Mouse (Mus musculus) heart, postnatal 25 days (tissue): ENCODE measurements around the gene Tas1r3. TPM values are rescaled to one million over a fixed set of nuclear protein-coding genes. Genes with fewer than 3 reads are reported as not detected.

Source experiments
- DNase-seq: peaks from one replicate; pipeline ENCODE4 v3.0.0; 2022; ENCODE audit warnings: low spot score
- intact Hi-C: fragments of 180-260 bp; cut with DNase I; formaldehyde crosslinking; loops from one replicate; pipeline ENCODE4 v1.15.1; 2025
- total RNA-seq, 2 experiments: library from RNA; stranded (reverse); gene quantifications; 2 replicates each; pipeline ENCODE4 v1.2.3; 2021

Gene Tas1r3
- under 1 TPM; 0.14 to 0.26 TPM for total RNA-seq

GRCm38 (mm10) chr4:155863001-155863400 lies at the start of gene Tas1r3:
Tas1r3 (minus strand) TSS chr4:155863362.
- intact Hi-C loops, result no loop called here
- no peak for DNase-seq

DNA sequence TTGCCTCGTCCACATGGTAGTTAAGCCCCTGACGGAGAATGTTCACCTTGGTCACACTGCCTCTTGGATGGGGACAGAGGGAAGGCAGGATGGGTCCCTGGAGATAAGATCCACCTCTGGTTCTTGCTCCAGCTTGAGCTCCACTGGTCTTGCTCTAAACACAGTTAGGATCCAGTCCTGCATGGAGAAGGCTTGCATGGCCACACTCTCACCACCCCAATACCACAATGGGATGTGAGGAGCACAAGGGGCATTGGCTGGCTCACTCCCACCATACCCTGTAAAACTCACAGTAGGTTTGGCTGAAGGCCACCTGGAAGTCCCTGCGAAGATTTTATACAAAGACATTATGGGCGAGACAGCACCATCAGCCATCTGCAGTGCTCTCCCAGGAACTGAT lies 45.6 kb upstream of the Tas1r3 start:
- DNase-seq, result no peak
- intact Hi-C loops, result no loop called here

GRCm38 (mm10) chr4:155908281-155908680 lies 45.1 kb upstream of the Tas1r3 start:
- intact Hi-C loops, result no loop called here
- no peak for DNase-seq

GRCm38 (mm10) chr4:155907003-155907402 lies 43.8 kb upstream of the Tas1r3 start:
- intact Hi-C loops, result no loop called here
- no peak for DNase-seq

DNA sequence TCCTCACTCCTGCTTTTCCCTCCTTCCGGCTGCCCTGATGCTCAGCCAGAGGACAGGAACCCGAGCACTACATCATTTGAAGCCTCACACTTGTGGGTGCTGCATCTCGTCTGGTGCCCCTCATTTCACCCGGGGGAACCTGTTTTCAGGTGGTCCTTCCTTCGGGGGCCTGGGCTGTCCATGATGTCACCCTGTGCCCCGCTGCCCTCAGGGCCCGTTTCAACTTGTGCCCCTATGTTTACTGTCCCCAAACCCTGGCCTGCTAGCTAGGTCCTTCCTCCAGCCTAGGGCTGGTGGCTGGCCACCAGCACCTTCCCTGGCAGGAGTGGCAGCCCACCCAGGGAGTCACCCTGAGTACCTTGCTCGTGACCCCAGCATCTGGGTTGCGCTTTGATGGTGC lies 43.0 kb upstream of the Tas1r3 start:
- no peak for DNase-seq
- intact Hi-C loops, result no loop called here

- intact Hi-C loops, result no loop called here
- no peak for DNase-seq
Observed at GRCm38 (mm10) chr4:155905634-155906033, 42.5 kb upstream of the Tas1r3 start.

DNA sequence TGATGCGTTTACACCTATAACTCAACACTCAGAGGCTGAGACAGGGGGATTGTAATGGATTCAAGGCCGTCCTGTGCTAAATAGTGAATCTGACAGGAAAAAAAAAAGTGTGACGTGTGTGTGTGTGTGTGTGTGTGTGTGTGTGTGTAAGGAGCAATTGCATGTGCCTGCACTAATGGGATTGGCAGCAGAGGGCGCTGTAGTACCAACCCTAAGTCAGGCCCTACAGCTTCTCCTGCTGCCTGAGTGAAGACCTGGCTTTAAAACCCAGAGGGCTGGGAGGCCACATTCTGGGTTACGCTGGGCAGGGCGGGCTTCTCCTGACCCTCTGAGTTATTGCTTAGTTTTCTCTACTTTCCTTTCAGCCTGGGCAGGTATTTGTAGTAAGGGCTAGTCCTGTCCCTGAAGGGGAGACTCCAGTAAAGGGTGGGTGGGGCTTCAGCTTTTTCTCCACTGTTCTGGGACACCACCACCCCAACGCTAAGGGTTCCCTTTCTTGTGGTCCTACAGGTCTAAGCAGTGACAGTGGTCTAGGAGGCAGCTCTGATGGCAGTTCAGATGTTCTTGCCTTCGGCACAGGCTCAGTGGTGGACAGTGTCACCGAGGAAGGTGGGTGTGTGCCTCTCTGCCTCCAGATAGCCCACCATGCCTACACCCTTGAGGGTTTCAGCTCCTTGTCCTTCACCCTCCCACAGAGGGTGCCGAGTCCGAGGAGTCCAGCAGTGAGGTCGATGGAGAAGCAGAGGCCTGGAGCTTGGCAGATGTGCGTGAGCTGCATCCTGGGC lies 41.3 kb upstream of the Tas1r3 start:
- no peak for DNase-seq
- intact Hi-C loops, result no loop called here

DNA sequence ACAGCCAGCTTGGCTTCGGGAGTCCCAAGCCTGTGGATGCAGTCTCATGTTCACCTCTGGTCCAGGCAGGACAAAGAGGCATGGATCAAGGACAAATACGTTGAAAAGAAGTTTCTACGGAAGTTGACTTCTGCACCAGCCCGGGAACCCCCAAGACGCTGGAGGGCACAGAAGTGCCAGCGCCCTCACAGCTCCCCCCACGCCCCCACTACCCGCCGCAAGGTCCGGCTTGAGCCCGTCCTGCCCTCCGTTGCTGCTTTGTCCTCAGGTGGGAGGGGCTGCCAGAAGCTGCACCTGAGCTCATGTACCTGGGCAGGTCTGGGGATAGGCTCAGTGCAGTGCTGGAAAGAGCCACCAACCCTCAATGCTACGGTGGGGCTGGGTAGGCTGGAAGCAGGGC lies 40.1 kb upstream of the Tas1r3 start:
- intact Hi-C loops, result no loop called here
- no peak for DNase-seq

- no peak for DNase-seq
- intact Hi-C loops, result no loop called here
Observed at GRCm38 (mm10) chr4:155901205-155901604, 38.0 kb upstream of the Tas1r3 start.

DNA sequence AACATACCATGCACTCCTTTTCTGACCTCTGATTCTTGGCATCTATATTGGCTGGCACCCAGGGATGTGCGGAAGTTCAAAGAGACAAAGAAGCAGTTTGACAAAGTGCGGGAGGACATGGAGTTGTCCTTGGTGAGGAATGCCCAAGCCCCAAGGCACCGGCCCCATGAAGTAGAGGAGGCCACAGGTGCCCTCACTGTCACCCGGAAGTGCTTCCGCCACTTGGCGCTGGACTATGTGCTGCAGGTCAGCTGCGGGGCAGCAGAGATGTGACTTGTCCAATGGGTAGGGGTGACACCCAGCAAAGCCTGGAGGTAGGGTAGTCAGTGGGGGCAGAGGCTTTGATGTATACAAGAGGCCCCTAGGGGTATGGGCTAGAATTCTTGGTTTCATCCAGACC lies 36.2 kb upstream of the Tas1r3 start:
- intact Hi-C loops, result no loop called here

GRCm38 (mm10) chr4:155898318-155898717 lies 35.2 kb upstream of the Tas1r3 start:
- intact Hi-C loops, result no loop called here
- DNase-seq, result no peak

More for the DNA sequence above, 36.2 kb upstream of the Tas1r3 start:
- no peak for DNase-seq

GRCm38 (mm10) chr4:155896461-155896860 lies 33.3 kb upstream of the Tas1r3 start:
- no peak for DNase-seq
- intact Hi-C loops, result no loop called here

DNA sequence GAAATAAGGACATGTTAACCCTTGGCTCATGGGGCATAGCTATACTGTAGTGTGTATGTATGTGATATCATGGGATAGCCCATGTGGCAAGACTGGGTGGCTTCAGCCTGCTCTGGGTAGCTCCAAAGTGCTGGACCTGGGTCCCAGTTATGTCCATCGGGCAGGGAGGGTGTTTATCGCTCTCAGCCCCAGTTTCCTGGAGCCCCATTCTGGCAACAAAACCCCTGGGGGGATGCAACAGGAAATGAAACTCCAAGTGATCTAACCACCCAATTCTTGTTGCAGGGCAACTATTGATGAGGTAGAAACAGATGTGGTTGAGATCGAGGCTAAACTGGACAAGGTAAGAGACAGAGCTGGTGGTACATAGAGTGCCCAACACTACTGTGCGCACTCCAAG lies 32.7 kb upstream of the Tas1r3 start:
- intact Hi-C loops, result no loop called here
- no peak for DNase-seq

- intact Hi-C loops, result no loop called here
Observed at GRCm38 (mm10) chr4:155895216-155895615, 32.1 kb upstream of the Tas1r3 start.

DNA sequence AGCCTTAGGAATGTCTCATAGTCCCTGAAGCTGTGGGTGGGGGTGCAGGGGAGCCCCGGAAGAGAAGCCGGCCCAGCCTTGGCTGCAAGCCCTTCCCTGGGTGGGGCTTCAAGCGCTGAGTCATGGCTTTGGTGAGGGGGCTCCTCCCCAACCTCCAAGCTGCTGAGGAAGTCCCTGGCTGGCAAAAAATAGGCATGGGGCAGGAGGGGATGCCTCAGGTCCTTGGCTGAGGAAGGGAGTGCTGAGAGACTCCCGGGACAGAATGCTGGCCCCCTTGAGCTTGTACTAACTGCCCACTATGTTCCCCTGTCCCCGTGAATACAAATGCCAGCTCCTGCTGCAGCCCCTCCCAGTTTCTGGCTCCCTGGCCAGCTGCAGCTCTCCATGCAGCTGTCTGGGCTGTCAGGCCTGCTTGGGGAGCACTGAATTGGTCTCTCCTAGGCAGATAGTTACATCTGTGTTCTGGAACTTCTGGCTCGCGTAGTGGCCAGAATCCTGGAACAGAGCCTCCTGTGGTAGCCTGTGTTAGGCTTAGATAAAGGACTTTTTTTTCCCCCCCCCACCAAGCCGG lies 31.2 kb upstream of the Tas1r3 start:
- peak; percentile 82 for DNase-seq
- intact Hi-C loops, result loop anchor here (1.0 to 5.0 kb wide), 2 partner anchors 47 to 62 kb away; partner anchors contain the start of genes Aurkaip1 and Dvl1

More at GRCm38 (mm10) chr4:155895216-155895615, 32.1 kb upstream of the Tas1r3 start:
- DNase-seq, result peak; percentile 44

DNA sequence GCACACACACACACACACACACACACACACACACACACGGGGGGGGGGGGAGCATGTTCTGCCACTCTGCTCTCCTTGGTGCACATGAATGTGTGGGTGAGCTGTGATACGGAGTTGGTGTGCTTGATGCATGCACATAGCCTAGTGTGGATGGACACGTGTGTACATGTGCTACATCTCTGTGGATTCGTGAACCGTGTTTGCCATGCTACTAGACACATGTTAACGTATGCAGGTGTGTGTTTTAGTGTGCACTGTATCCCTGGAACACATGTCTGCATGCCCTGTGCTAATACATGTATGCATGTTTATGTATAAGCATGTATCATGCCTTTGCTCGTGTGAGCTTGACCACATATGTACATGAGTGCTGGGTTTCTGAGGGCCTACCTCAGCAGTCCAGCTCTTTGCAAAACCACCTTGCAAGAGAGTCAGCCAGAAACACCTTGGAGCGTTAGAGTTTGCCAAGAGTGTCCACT lies 30.1 kb upstream of the Tas1r3 start:
- no peak for DNase-seq
- intact Hi-C loops, result loop anchor here (2.0 to 5.0 kb wide), 2 partner anchors 48 to 61 kb away; partner anchors contain the start of gene Aurkaip1

DNA sequence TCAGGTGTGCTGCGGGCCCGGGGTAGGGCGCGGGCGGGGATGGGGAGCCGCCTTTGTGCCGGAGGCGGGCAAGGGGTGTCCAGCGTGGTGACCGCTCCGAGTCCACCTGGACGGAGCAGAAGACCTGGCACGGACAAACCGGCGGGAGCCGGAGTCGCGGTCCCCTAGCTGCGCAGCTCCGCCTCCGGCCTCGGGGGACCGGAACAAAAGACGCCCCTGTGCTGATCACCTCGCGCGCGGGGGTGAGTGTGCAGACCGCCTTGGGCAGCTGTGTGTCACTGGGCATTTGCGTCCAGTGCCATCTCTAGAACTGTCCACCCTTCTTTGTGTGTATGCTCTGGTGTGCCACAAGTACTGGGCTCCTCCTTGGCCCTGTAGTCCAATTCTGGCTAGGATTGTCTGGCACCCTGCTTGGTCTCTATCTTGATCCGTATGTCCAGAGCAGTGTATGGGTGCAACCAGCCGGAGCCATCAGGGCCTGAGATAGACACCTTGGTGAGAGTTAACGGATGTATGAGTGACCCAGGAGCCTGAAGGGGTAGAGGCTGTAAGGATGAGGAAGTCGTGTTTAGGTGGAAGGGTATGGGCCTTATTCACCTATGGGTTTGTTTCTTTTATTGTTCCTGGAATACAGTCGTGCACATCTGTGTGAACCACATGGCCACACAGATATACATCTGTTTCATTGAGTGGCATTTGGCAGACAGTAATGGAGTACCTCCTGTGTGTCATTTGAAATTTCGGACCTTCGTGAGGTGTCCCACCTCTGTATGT lies 29.5 kb upstream of the Tas1r3 start:
- DNase-seq, result no peak
- intact Hi-C loops, result loop anchor here (2.0 to 5.0 kb wide), 2 partner anchors 48 to 60 kb away; partner anchors contain the start of gene Aurkaip1

DNA sequence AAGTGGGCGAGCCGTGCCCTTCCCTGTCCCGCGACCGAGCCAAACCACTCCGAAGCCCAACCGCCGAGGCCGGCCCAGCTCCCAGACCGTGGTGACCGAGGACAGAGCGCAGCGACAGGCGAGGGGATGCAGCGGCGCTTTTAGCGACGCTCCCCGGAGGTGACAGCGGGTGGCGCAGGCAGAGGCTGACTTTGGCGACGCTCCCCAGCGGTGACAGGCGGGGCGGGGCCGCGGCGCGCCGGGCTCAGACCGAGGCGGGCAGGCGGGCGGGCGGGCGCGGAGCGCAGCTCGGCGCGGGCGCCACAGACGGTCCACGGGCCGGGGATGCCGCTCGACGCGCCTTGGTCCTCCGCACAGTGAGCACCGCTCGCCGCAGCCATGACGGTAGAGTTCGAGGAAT lies 28.9 kb upstream of the Tas1r3 start:
- intact Hi-C loops, result loop anchor here (2.0 to 5.0 kb wide), 2 partner anchors 49 to 60 kb away; partner anchors contain the start of gene Aurkaip1
- peak; percentile 70 for DNase-seq

DNA sequence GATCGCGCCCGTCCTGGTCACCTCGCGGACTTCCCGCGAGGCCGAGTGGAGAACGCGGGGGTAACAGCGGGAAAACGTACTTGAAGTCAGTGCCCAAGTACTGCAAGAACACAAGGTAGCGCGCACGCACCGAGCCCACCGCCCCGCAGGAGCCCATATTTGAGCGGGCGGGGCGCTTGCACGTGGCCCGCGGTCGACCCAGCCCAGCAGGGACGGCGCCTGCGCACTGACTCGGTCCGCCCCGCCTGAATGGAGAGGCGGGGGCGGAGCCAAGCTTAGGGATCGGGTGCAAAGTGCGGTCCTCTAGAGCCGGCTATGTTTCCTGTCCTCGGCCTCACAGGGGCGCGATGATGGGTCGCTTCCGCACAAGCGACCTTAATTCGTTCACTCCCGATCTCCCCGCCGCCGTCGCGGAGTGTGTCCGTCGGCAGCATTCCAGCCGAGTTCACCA lies 28.4 kb upstream of the Tas1r3 start, which contains the start of the genes Pusl1 and Acap3:
TSS of gene Pusl1 (minus strand) at position 231 of the 451 bp plus-strand sequence.
TSS of gene Acap3 (plus strand) at position 272 of the 451 bp plus-strand sequence.
- DNase-seq, result peak; percentile 90

GRCm38 (mm10) chr4:155891011-155891471 lies 27.9 kb upstream of the Tas1r3 start:
- DNase-seq, result no peak
- intact Hi-C loops, result loop anchor here (5.0 kb wide), 1 partner anchor 59 kb away; the partner anchor contains the start of gene Aurkaip1

More for the DNA sequence above, 28.4 kb upstream of the Tas1r3 start, which contains the start of the genes Pusl1 and Acap3:
- intact Hi-C loops, result loop anchor here (2.0 to 5.0 kb wide), 2 partner anchors 49 to 59 kb away; partner anchors contain the start of gene Aurkaip1
